Mouse (Mus musculus) stomach, postnatal 0 days (tissue): ENCODE measurements around the gene Msgn1. TPM values are rescaled to one million over a fixed set of nuclear protein-coding genes. Genes with fewer than 3 reads are reported as not detected.

Source experiments
- ATAC-seq: fragments of 200-750 bp; cut with Nextera tagmentation; 2 replicates; pipeline ENCODE4 v1.8.0; 2017; ENCODE audit not compliant: low FRiP score, low TSS enrichment
- DNase-seq: peaks from one replicate; pipeline ENCODE4 v3.0.0-alpha.2; 2016; ENCODE audit warnings: low spot score
- H3K27ac ChIP-seq: fragments of 300-500 bp; sonication (generic); replicated peaks from 2 replicates; pipeline ENCODE4 v1.5.1; 2014; ENCODE audit warnings: mild to moderate bottlenecking, control low read depth
- H3K27me3 ChIP-seq: fragments of 300-500 bp; sonication (generic); 2 replicates; pipeline ENCODE4 v1.6.1; 2014; ENCODE audit warnings: low read length; ENCODE audit not compliant: control insufficient read depth, insufficient read depth
- H3K36me3 ChIP-seq: fragments of 300-500 bp; sonication (generic); 2 replicates; pipeline ENCODE4 v1.6.1; 2014; ENCODE audit warnings: low read length, mixed read lengths; ENCODE audit not compliant: control insufficient read depth, insufficient read depth
- H3K4me1 ChIP-seq: fragments of 300-500 bp; sonication (generic); replicated peaks from 2 replicates; pipeline ENCODE4 v1.6.1; 2014; ENCODE audit warnings: antibody characterized with exemption; ENCODE audit not compliant: control insufficient read depth, insufficient read depth
- H3K4me2 ChIP-seq: fragments of 300-500 bp; sonication (generic); replicated peaks from 2 replicates; pipeline ENCODE4 v1.6.1; 2014; ENCODE audit warnings: low read depth, mild to moderate bottlenecking, control low read depth, moderate library complexity
- H3K4me3 ChIP-seq: fragments of 300-500 bp; sonication (generic); 2 replicates; pipeline ENCODE4 v1.5.1; 2014; ENCODE audit warnings: low read depth, low read length, control low read depth
- H3K9ac ChIP-seq: fragments of 300-500 bp; sonication (generic); 2 replicates; pipeline ENCODE4 v1.6.1; 2014; ENCODE audit warnings: mild to moderate bottlenecking, low read length, control low read depth, mixed read lengths
- H3K9me3 ChIP-seq: fragments of 300-500 bp; sonication (generic); 2 replicates; pipeline ENCODE4 v1.6.1; 2016; ENCODE audit warnings: low read length; ENCODE audit not compliant: control insufficient read depth
- CTCF ChIP-seq: IDR thresholded peaks from 2 replicates; pipeline ENCODE4 v1.5.1; 2016; ENCODE audit warnings: antibody characterized with exemption, low read depth, mild to moderate bottlenecking, moderate library complexity
- EP300 ChIP-seq: optimal IDR thresholded peaks from 2 replicates; pipeline ENCODE3; 2016; ENCODE audit warnings: antibody characterized with exemption
- WGBS: fragments of 180-500 bp; shearing (Covaris S2); extraction: QIAGEN DNeasy Blood & Tissue Kit; methylation state at CpG from one replicate; pipeline ENCODE4 v1.1.7; 2014; 5-methylcytosine and 5-hydroxymethylcytosine counted together
- polyA plus RNA-seq: library from polyadenylated mRNA; unstranded; fragments of >200 nt; fragmentation: Nextera tagmentation; extraction: Ambion mirVana; gene quantifications from 2 replicates; pipeline ENCODE4 v1.2.1, GENCODE M21; 2015

Gene Msgn1
- polyA plus RNA-seq, 1 experiment from 2014 or later: not detected

GRCm38 (mm10) chr12:11226123-11226522 is 17.4 kb upstream of the Msgn1 start:
- WGBS: 62% methylated on average over 1 of the region's 1 CpGs
- Histone ChIP-seq H3K36me3 (no peaks in the 10 kb centered on the region), H3K4me3 (no peak overlapping the region), H3K4me1 (no peaks in the 10 kb centered on the region), H3K9me3 (no peaks in the 10 kb centered on the region), H3K4me2 (no peak overlapping the region), H3K27ac (no peak overlapping the region), H3K27me3 (no peaks in the 10 kb centered on the region), H3K9ac (no peak overlapping the region)
- DNase-seq (no peak), ATAC-seq (no peak)
- TF ChIP-seq EP300: no peak

GRCm38 (mm10) chr12:11224722-11225121 is 15.9 kb upstream of the Msgn1 start:
- 24% methylated on average over 5 of the region's 5 CpGs for WGBS
- no peak for TF ChIP-seq EP300
- no peak for TF ChIP-seq CTCF
- no peak for DNase-seq
- no peak overlapping the region for H3K9ac ChIP-seq
- no peaks in the 10 kb centered on the region for H3K9me3 ChIP-seq
- H3K4me1 ChIP-seq: no peaks in the 10 kb centered on the region
- H3K36me3 ChIP-seq: no peaks in the 10 kb centered on the region
- H3K27me3 ChIP-seq: no peaks in the 10 kb centered on the region
- H3K27ac ChIP-seq: no peak overlapping the region
- no peak for ATAC-seq
- no peak overlapping the region for H3K4me2 ChIP-seq
- H3K4me3 ChIP-seq: no peak overlapping the region

- WGBS: 66% methylated on average over 10 of the region's 10 CpGs
- Histone ChIP-seq H3K4me1 (no peaks in the 10 kb centered on the region), H3K36me3 (no peaks in the 10 kb centered on the region), H3K9me3 (no peaks in the 10 kb centered on the region), H3K27me3 (no peaks in the 10 kb centered on the region), H3K27ac (no peak overlapping the region), H3K4me2 (no peak overlapping the region), H3K4me3 (no peak overlapping the region), H3K9ac (no peak overlapping the region)
- DNase-seq (peak; percentile 20), ATAC-seq (no peak)
- TF ChIP-seq CTCF (no peak), EP300 (no peak)
These were observed 14.3 kb upstream of the Msgn1 start for GRCm38 (mm10) chr12:11223090-11223489.

GRCm38 (mm10) chr12:11222566-11222965 is 13.8 kb upstream of the Msgn1 start:
- H3K36me3 ChIP-seq: no peaks in the 10 kb centered on the region
- H3K4me3 ChIP-seq: no peak overlapping the region
- no peak for DNase-seq
- no peak overlapping the region for H3K27ac ChIP-seq
- WGBS: 53% methylated on average over 3 of the region's 3 CpGs
- no peaks in the 10 kb centered on the region for H3K4me1 ChIP-seq
- no peak overlapping the region for H3K4me2 ChIP-seq
- no peaks in the 10 kb centered on the region for H3K27me3 ChIP-seq
- no peak for ATAC-seq
- TF ChIP-seq CTCF (no peak), EP300 (no peak)
- H3K9me3 ChIP-seq: no peaks in the 10 kb centered on the region
- no peak overlapping the region for H3K9ac ChIP-seq

- Histone ChIP-seq H3K4me1 (no peaks in the 10 kb centered on the region), H3K9ac (no peak overlapping the region), H3K27ac (0 out of 2 replicates have a peak overlapping the region, but pooled peaks have one; percentile 45), H3K27me3 (no peaks in the 10 kb centered on the region), H3K4me2 (no peak overlapping the region), H3K36me3 (no peaks in the 10 kb centered on the region), H3K4me3 (no peak overlapping the region), H3K9me3 (no peaks in the 10 kb centered on the region)
- TF ChIP-seq EP300 (no peak), CTCF (no peak)
- DNase-seq (no peak), ATAC-seq (no peak)
- 56% methylated on average over 20 of the region's 20 CpGs for whole genome bisulfite sequencing
These were observed 13.0 kb upstream of the Msgn1 start for GRCm38 (mm10) chr12:11221524-11222330.

- no peaks in the 10 kb centered on the region for H3K9me3 ChIP-seq
- no peak overlapping the region for H3K9ac ChIP-seq
- no peak overlapping the region for H3K4me2 ChIP-seq
- H3K36me3 ChIP-seq: no peaks in the 10 kb centered on the region
- H3K27ac ChIP-seq: no peak overlapping the region
- ATAC-seq (no peak), DNase-seq (no peak)
- TF ChIP-seq CTCF: no peak
- no peak for TF ChIP-seq EP300
- WGBS: 67% methylated on average over 7 of the region's 7 CpGs
- H3K4me1 ChIP-seq: no peaks in the 10 kb centered on the region
- H3K27me3 ChIP-seq: no peaks in the 10 kb centered on the region
- no peak overlapping the region for H3K4me3 ChIP-seq
These were observed 9.0 kb upstream of the Msgn1 start for GRCm38 (mm10) chr12:11217726-11218250.
